Mouse (Mus musculus) neutrophil, adult 65 days (primary cell): ENCODE results near the gene Tpst2. TPM values are rescaled to one million over a fixed set of nuclear protein-coding genes. Genes with fewer than 3 reads are reported as not detected.

Source experiments
- total RNA-seq: library from RNA; stranded (reverse); gene quantifications from 2 replicates; pipeline ENCODE4 v1.2.4, GENCODE M21; 2023

Gene Tpst2
- total RNA-seq, result 71.2 and 85.3 TPM in 2 replicates

DNA sequence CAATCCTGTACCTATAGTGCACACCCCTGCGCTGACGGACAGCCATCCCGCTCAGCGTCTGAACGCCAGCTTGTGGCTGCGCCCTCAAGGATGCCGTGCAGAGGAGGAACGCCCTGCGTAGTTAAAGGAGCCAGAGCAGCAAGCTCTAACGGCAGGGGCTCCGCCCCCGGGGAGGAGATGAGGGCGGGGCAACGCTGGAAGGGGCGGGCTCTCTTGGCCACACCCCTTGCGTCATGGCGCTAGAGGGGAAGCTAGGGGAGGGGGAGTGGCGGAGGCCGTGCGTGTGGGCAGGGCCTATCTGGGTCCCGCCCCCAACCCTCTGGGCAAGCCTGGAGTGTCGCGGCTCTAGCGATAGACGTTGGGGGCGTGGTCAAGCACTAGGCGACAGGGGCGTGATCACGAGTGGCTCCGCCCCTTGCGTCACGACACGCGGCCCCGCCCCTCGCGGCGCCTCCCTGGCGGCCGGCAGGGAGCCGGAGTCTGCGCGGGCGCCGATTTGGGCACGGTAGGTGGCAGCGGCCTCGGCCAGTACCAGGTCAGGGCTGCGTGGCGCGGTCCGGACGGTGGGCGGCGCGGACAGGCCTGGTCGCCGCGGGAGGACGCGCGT is at the start of gene Tpst2:
Gene Tpst2 (plus strand): TSS at position 425 of the 607 bp plus-strand sequence.

DNA sequence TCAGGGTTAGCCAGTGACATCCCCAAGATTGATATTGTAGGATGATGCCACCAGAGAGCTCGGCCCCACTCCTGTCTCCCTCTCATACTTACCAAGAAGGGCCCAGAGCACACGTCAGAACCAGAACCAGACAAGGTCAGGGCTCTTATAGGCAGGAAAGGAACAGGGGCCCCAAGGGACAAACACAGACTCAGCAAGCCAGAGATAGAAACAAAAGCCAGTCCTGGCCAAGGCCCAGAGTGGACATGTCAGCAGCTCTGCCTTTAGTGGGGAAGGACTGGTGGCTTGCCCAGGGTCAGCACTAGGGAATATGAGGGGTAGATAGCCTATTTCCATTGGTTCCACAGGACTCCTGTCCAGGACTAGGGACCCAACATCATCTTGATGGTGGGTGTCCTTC is 24.1 kb upstream of the Tpst2 start, which contains the start of gene Cryba4:
Gene Cryba4 (minus strand): TSS at position 119 of the 400 bp plus-strand sequence.

DNA sequence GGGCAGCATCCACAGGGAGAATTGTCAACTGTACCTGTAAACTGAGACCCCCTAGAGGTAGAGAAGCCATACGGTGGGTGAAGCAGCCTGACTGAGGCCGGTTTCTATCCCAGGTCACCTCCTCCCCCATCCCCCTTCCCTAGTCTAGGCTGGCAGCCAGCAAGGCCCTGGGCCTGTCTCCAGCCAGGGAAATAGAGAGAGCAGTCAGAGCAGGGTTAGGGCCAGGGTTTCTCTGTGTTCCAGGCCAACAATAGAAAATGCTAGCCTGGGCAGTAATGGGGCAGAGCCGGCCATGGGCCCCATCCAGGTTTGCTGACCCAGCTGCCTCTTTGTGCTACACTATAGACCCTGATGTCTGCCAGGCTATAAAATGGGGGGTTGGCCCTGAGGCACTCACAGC is 21.1 kb upstream of the Tpst2 start, which contains the start of gene Crybb1:
Gene Crybb1 (plus strand): TSS at position 390 of the 400 bp plus-strand sequence.

DNA sequence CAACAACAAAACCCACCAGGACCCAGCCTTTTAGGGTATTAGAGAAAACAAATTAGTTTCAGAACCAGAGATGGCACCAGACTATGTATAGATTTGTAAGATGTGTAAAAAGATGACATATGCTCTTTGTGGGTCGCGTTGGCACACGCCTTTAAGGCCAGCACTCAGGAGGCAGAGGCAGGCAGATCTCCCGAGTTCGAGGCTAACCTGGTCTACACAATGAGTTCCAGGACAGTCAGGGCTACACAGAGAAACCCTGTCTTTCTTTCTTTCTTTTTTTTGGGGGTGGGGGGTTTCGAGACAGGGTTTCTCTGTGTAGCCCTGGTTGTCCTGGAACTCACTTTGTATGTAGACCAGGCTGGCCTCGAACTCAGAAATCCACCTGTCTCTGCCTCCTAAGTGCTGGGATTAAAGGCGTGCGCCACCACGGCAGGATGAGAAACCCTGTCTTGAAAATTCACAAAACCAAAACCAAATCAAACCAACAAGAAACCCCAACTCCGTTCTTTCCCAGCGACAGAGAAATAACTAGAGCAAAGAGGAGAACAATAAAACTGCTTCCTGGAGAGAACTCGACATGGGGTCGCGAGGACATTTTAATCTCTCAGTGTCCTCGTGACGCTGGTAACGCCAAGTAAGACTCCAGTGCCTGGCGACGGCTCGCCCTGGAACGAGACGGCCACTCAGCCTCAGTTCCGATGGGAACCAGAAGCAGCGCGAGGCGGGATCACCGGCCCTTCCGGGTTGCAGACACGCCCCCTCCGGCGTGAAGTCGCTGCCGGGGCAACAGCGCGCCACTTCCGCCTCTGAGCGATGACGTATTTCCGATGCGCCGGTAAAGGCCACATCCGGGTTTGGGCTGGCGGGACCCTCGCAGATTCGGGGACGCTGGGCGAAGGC is 49.3 kb downstream of the Tpst2 start, which contains the start of gene Tfip11:
Gene Tfip11 (plus strand): TSS at position 813 of the 900 bp plus-strand sequence.

DNA sequence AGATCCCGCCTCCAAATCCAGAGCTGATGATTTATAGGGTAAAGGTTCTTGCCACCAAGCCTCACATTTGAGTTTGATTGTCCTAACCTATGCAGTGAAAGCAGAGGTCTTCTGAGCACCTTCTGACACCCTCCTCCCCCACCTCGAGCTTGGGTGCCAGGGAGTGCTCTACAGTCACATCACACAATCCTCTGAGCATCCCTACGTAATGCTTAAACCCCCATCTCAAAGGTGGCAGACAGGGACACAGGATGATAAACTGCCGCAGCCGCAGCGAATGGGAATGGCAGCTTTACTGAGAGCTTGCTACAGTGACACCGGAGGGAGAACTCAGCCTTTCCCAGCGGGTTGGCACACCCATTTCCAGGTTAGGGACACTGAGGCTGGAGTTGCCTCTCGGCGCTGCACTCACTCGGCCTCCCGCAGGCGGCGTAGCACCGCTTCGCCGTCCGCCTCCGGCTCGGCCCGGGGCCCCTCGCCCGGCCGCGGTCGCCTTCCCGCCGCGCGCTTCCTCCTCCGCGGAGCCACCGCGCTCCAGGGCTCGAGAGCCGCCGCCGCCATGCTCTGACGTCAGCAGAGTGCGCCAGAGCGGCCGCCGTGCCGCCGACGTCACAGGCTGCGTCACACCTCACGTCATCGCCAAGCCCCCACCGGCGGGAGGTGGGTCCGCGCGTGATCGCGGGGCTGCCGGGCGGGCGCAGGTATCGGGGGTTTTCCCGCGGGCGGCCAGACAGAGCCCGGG is 66.1 kb downstream of the Tpst2 start, which contains the start of the genes Srrd and Hps4:
Gene Srrd (minus strand): TSS at position 578 of the 742 bp plus-strand sequence.
Gene Hps4 (plus strand): TSS at position 621 of the 742 bp plus-strand sequence.

DNA sequence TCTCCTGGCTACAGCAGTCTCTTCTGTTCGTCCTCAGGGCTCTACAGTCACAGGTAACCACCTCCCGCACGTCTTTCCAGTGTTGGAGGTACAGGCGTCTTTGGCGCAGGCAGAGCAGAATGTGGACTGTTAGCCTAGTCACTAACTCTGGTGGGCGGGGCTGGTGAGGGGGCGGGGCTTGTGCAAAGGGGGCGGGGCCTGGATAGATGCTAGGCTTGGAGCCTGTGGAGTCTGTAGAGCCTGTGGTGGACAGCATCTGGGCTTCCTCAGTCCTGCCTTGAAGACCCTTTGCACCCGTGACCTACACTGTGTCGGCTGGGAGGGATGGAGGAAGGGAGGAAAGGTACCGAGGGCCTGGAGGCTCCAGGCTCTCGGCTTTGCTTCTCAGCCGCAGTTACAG is 79.4 kb downstream of the Tpst2 start, which contains the start of gene Gm6583:
Gene Gm6583 (minus strand): TSS at position 124 of the 400 bp plus-strand sequence.

Other genes with a start within 250 kb of the Tpst2 start
- gene Cryba4, start 24.2 kb upstream of the Tpst2 start, total RNA-seq, result 1.6 and 4.0 TPM in 2 replicates
- gene Crybb1, start 20.9 kb upstream of the Tpst2 start, total RNA-seq, result 0.60 and 1.1 TPM in 2 replicates
- 93.1 and 115 TPM in 2 replicates for gene Tfip11, start 49.7 kb downstream of the Tpst2 start, total RNA-seq
- gene Srrd, start 66.3 kb downstream of the Tpst2 start, total RNA-seq, result 28.2 and 31.0 TPM in 2 replicates
- gene Hps4, start 66.4 kb downstream of the Tpst2 start, total RNA-seq, result 17.6 and 21.3 TPM in 2 replicates
- gene Gm6583, start 79.3 kb downstream of the Tpst2 start, total RNA-seq, result not detected in 2 replicates
- gene Asphd2, start 118.2 kb downstream of the Tpst2 start, total RNA-seq, result not detected in 2 replicates
- gene Gm6588, start 172.7 kb downstream of the Tpst2 start, total RNA-seq, result not detected in 2 replicates